Mouse (Mus musculus) frontal cortex, postnatal 14 days (tissue): Measurements from ENCODE around the gene Efcc1.
A peak's percentile ranks its signal among the peaks of the same experiment; 100 is the strongest.

Source experiments
- DNase-seq, 2 experiments: peaks; one replicate each; pipeline ENCODE4 v3.0.0; 2022; ENCODE audit warnings: low spot score in 2 of 2

The Efcc1 gene

GRCm38 (mm10) chr6:87730591-87731462, at the start of gene Efcc1:
Efcc1 (plus strand) TSS chr6:87730869.
- DNase-seq, result peak in 1 of 2 experiments; percentile 32

- no peak for DNase-seq
Measured at GRCm38 (mm10) chr6:87695947-87696346, 34.7 kb upstream of the Efcc1 start.

DNA sequence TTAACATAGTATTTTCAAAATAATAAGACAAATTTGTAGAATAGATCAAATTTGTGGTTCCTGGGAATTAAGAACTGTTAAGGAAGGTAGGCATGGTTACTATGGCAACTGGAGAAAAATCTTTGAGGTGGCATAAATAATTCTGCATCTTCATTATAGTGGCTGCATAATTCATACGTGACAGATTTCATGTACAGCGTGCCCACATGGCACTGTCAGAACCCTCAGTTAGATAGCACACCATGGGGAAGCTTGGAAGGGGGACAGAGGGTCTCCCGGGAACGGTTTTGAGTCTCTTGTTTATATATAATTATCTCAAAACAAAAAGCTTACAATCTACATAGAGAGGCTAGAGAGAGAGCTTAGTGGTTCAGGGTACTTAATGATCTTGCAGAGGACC, 34.1 kb upstream of the Efcc1 start:
- no peak for DNase-seq

DNA sequence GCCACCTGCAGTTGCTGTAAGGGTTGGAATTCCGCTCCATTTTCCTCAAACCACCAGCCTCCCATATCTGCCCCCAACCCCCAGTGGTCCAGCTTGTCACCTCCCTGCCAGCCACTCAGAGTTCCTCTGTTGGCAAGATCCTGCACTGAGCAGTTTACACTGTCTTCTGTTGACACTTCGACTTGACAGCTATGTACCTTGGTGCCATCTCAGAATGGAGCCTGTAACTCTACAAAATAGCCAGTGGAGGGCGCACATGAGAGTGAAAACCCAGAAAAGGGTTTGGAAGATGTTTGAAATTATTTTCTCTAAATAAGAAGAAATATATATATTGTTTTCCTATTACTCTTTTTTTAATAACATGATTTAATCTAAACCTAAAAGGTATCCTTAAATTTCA, 24.4 kb upstream of the Efcc1 start:
- DNase-seq, result no peak

GRCm38 (mm10) chr6:87712311-87712710, 18.4 kb upstream of the Efcc1 start:
- no peak for DNase-seq

DNA sequence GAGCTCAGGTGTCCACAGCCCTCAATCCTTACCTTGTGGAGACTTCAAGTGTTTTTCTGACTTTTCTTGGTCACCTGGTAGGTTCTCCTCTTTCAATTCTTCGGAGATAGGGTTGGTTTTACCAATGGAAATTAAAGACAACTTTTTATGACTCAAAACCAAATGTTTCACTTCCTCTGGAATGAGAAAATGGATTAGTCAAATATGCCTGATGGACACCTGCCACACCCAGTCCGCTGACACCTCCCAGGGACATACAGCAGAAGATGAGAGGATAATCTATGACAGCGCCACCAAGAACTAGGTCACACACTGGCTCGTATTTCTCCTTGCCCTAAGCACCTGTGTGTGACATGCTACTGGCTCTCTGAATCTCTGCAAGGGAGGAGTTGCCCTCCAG, 16.6 kb upstream of the Efcc1 start:
- no peak for DNase-seq

- peak; percentile 49 to 53 for DNase-seq
Measured at GRCm38 (mm10) chr6:87722631-87723030, 8.0 kb upstream of the Efcc1 start.

- no peak for DNase-seq
Measured at GRCm38 (mm10) chr6:87725267-87725912, 5.3 kb upstream of the Efcc1 start.

DNA sequence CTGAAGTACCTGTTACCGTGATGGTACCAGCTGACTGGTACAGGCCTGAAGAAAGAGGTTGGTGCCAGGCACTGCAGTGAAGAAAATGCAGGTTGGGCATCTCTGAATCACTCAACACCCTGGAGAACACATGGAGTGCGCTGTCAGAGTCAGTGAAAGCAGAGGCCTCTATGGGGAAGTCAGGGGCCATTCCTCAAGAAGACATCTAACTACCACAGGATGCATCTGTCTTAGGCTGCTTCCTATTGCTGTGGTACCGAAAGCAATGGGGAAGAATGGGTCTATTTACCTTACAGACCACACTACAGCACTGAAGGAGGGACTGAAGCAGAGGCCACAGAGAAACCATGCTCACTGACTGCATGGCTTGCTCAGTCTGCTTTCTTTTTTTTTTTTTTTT, 2.6 kb upstream of the Efcc1 start:
- DNase-seq, result no peak

DNA sequence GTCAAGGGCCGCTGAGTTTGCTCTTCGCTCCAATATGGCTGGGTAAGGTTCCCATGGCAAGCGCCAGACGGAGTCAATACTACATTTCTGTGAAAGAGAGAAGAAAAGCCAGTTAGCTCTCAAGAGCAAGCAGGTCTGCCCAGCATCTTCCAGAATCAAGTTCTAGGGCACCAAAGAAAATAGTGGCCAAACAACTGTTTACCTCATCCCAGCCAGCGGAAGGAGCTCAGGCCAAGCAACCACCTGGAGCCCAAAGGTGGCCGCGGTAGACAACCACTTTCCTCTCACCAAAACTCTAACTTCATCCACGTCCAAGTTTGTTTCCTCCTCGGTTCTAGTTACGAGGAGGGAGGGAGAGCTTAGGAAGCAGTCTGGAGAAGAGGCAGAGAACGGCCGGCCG, 528 bp upstream of the Efcc1 start:
- DNase-seq, result no peak

DNA sequence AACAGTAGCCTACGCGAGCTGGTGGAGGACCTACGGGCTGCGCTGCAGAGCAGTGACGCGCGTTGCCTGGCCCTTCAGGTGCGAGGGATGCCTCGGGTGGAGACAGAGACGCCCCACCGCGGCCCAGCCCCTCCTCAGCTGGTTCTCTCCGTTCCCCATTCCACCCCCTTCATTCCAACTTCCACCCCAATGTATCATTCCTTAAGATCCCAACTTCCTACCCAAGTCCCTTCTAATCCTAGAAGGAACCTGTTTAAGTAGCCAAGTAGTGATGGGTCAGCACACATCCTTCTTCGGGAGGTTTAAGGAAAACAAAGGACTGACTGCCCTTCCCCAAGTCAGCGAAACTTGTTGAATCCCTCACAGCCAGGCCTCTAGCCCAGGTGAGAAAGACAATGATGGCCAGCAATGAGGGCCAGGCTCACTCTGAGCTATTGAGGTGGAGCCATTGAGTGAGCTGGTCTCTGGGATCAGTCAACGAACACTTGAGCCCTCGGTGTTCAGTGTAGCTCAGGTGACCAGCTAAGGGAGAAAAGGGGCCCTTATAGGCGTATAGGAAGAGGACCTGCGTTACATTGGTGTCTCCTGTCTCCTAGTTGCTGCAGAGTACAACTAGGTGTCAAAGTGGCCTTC, 910 bp downstream of the Efcc1 start:
- no peak for DNase-seq

- DNase-seq, result peak in 1 of 2 experiments; percentile 11
Measured at GRCm38 (mm10) chr6:87732151-87733011, 1.7 kb downstream of the Efcc1 start.

DNA sequence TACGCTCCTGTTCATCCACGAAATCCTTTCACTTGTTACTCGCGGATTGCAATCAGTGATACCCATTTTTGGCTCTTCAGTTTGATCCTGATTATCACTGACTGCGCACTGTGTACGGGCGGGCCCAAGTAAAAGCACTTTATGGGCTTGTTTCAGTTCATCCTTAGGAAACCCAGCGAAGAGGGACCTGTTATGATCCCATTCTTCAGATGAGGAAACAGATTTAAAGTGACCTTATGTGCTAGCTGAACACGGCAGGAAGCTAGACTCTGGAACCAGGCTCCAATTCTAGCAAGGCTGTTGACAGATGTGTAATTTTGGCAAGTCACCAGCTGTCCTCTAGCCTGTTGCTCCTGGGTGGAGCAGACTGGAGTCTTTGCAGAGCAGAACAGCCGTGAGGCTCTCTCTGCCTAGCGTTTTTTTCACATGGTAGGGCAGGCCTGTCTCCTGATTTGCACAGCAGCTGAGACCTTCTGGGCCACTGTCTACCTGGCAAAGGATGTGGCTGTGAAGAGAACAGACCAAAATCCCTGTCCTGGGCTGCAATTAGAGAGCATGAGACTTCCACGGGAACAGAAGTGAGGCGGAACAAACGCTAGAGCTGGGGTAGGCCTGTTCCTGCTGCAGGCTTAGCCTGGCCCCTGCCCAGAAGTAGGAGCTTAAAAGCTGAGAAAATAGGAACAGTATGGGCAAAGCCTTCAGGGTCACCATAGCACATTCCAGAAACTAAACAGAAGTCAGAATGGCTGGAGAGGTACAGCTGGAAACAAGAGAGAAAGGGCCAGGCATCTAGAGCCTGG, 2.7 kb downstream of the Efcc1 start:
- DNase-seq, result no peak

- no peak for DNase-seq
Measured at GRCm38 (mm10) chr6:87734136-87734535, 3.5 kb downstream of the Efcc1 start.

GRCm38 (mm10) chr6:87736923-87737322, 6.3 kb downstream of the Efcc1 start:
- no peak for DNase-seq

- DNase-seq, result no peak
Measured at GRCm38 (mm10) chr6:87737921-87738626, 7.4 kb downstream of the Efcc1 start.

DNA sequence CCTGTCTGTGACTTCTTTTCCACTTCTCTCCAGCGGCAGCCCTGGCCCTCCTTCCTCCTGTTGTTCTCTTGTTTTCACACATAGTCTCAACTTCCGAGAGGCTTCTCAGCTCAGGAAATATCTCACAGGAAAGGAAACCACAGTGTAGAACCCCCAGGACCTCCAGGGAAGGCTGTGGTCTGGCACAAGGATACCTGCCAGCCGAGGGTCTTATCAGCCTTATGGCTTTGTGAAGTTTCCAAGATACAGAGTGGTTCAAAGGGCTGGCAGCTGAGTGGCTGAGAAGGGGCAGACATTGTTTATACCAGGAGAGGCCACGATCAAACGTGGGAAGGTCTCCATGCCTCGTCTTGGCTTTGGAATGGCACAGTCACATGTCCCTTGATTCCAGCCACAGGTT, 9.2 kb downstream of the Efcc1 start:
- no peak for DNase-seq

GRCm38 (mm10) chr6:87740496-87740895, 9.8 kb downstream of the Efcc1 start:
- DNase-seq, result no peak

GRCm38 (mm10) chr6:87741978-87742377, 11.3 kb downstream of the Efcc1 start:
- DNase-seq, result no peak

GRCm38 (mm10) chr6:87742804-87743203, 12.1 kb downstream of the Efcc1 start:
- DNase-seq, result no peak
